Mouse (Mus musculus) spleen, postnatal 36 days (tissue): ENCODE data around the gene Bap1.
A peak's percentile ranks its signal among the peaks of the same experiment; 100 is the strongest.

Experiments used
- DNase-seq, 2 experiments: peaks; one replicate each; pipeline ENCODE4 v3.0.0; 2022; ENCODE audit warnings: low spot score in 2 of 2, mixed read lengths in 1 of 2

Gene Bap1

GRCm38 (mm10) chr14:31251084-31251604, at the start of gene Bap1, which contains the start of gene Phf7:
Gene Bap1, plus strand, starts transcription at chr14:31251450.
Gene Phf7, minus strand, starts transcription at chr14:31251317.
- DNase-seq, result peak; percentile 92 to 94

GRCm38 (mm10) chr14:31204844-31205243, 46.4 kb upstream of the Bap1 start:
- no peak for DNase-seq

GRCm38 (mm10) chr14:31205244-31205561, 46.0 kb upstream of the Bap1 start:
- DNase-seq, result no peak

- DNase-seq, result peak in 1 of 2 experiments; percentile 28
Measured at GRCm38 (mm10) chr14:31205562-31206467, 45.4 kb upstream of the Bap1 start.

GRCm38 (mm10) chr14:31206472-31206981, 44.7 kb upstream of the Bap1 start:
- peak; percentile 94 to 96 for DNase-seq

GRCm38 (mm10) chr14:31207070-31207830, 44.0 kb upstream of the Bap1 start:
- peak in 1 of 2 experiments; percentile 31 for DNase-seq

GRCm38 (mm10) chr14:31208084-31208483, 43.2 kb upstream of the Bap1 start, which contains the start of gene Tnnc1:
Gene Tnnc1, plus strand, starts transcription at chr14:31208312.
- DNase-seq, result no peak

GRCm38 (mm10) chr14:31209133-31209557, 42.1 kb upstream of the Bap1 start:
- no peak for DNase-seq

- no peak for DNase-seq
Measured at GRCm38 (mm10) chr14:31211854-31212253, 39.4 kb upstream of the Bap1 start.

- no peak for DNase-seq
Measured at GRCm38 (mm10) chr14:31212499-31212898, 38.8 kb upstream of the Bap1 start.

GRCm38 (mm10) chr14:31213868-31214267, 37.4 kb upstream of the Bap1 start:
- no peak for DNase-seq

- no peak for DNase-seq
Measured at GRCm38 (mm10) chr14:31214684-31215083, 36.6 kb upstream of the Bap1 start.

GRCm38 (mm10) chr14:31215157-31216002, 35.9 kb upstream of the Bap1 start:
- DNase-seq, result peak; percentile 69 to 73

GRCm38 (mm10) chr14:31216846-31217245, 34.4 kb upstream of the Bap1 start, which contains the start of gene Nisch:
Gene Nisch, minus strand, starts transcription at chr14:31216946.
- no peak for DNase-seq

GRCm38 (mm10) chr14:31217666-31218065, 33.6 kb upstream of the Bap1 start, which contains the start of gene Sema3g:
Gene Sema3g, plus strand, starts transcription at chr14:31217860.
- peak; percentile 51 to 62 for DNase-seq

- DNase-seq, result peak in 1 of 2 experiments; percentile 31
Measured at GRCm38 (mm10) chr14:31226978-31227377, 24.3 kb upstream of the Bap1 start.

GRCm38 (mm10) chr14:31228234-31228633, 23.0 kb upstream of the Bap1 start:
- DNase-seq, result peak; percentile 68 to 70

GRCm38 (mm10) chr14:31230442-31230841, 20.8 kb upstream of the Bap1 start:
- DNase-seq, result no peak

- no peak for DNase-seq
Measured at GRCm38 (mm10) chr14:31232404-31233069, 18.7 kb upstream of the Bap1 start.
